Mouse (Mus musculus) spleen, embryonic (tissue): ENCODE data around the gene Hoxd8.

Source experiments
- CTCF ChIA-PET: fragments of 350-600 bp; sonication (Branson Sonifier 250); formaldehyde crosslinking; loops from one replicate; lab custom pipeline; 2022; lab: Charles Lee

Hoxd8 gene

DNA sequence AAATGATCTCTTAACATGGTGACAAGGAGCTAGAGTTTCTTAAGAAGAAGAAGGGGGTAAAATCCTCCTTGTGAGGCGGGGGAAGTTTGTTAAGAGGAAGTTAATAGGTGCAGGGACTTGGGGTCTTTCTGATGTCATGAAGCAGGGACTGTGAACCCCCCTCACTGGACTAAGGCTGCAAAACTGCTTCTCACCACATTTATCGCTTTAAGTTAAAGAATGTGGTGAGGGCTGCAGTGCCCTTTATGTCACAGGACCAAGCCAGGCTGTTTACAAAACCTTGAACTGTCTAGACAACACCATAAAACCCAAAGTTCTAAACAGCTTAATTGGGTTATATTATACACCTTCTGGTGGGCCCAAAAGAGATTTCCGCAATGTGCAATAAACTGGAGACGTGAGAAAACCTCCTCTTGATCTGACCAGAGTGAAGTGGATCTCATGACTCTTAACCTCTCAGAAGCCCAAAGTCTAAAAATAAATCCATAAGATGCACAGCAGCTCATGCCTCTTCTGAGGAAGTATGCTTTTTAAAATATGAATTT, 19.3 kb upstream of the Hoxd8 start:
- CTCF ChIA-PET: no interaction called here

DNA sequence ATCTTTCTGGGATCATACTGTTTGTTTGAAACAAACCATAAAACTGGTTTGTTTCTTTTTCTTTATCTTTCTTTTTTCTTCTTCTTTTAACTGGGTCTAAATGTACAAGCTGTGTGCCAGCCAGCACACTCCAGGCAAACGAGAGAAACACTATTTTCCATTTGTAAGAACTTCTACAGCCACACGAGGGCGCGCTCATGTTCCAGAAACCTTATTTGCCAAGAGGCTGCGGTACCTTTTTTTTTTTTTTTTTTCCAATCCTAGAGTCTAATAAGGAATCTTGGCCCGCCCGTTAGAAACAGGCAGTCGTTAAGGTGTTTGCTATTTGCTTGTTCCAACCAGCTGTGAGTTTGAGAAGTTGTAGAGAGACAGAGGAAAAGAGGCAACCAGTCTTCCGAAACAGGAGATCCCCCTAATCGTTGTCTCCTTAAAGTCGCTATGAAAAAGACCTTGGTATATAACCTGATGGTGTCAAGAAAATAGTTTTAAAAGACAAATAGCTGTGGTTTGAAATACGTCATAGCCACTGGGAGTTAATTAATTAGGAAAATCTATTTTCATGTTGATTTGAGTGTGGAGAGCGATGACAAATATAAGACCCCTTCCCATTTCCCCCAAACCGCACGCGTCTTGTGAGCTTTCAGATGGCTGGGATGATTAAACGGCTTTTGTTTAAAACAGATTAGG, 18.0 kb upstream of the Hoxd8 start:
- CTCF ChIA-PET: interaction anchor here (0.7 kb wide), 1 partner anchor 16 kb away, joined by 3 read pairs; no protein-coding TSS in a partner anchor

DNA sequence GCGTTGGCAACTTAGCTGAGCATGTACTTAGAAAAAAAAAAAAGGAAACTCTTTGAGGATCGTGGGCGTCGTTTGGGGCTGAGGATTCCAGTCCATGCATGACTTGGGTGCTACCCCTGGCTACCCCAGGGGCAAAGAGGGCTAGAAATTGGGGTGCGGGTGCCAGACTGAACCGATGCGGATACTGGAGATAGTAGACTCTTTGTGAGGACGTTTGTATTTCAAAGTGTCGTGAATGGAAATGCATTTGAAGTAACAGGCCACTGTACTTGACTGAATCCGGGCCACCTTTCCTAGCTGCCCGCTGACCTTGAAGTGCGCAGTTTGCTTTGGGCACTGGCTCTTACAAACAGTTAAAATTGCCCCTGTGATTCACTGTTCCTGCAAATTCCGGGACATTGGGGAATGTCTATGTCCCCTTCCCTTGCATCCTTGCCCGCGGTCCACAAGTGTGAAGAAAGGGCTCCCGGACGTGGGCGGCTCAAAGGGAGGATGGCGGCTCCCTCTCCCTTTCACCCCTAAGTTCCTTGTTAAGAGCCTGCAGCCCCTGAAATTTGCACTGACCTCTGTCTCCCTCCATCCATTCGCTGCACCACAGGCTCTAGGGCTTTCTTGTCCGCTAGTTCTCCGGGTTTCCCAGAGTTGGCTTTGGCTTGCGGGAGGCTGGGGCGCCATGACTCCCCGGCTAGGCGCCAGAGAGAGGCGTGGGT, 17.3 kb upstream of the Hoxd8 start:
- CTCF ChIA-PET: interaction anchor here (0.7 kb wide), 1 partner anchor 17 kb away, joined by 3 read pairs; no protein-coding TSS in a partner anchor

DNA sequence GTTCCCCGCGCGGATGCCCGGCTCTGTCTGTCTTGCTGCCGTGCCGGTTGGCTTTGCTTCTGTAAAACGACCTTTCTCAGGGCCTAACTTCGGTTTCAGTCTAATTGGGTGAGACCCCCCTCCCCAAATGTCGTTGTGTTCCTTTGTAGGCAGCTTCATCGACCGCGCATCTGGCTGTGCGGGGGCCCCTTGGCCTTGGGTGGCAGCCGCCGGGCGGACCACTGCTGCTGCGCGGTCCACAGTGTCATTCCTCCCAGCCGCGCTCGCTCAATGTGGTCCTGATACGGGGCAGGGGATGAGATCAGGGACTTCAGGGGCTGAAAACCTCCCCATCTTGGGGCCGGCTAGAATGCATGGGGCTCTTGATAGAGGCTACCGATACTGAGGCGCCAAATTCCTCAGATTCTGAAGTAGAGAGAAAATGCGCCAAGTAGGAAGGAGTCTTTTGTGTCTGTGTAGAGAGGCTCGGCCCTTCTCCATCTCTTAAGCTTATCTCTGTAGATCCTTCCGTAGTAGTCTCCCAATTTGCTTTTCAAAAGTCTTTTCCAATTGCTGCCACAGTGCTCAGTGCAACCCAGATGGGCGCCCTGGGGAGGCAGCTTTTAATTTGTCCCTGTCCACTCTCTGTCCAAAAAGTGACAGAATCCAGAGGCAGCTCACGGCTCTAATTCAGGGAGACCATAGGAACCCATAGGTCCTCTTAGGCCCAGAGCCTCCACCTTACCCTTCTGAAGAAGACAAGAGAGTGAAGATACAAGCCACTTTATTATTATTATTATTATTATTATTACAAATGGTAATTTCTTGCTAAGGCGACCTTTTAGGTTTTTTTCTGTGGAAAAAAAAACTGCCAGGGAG, 16.5 kb upstream of the Hoxd8 start:
- CTCF ChIA-PET: no interaction called here

DNA sequence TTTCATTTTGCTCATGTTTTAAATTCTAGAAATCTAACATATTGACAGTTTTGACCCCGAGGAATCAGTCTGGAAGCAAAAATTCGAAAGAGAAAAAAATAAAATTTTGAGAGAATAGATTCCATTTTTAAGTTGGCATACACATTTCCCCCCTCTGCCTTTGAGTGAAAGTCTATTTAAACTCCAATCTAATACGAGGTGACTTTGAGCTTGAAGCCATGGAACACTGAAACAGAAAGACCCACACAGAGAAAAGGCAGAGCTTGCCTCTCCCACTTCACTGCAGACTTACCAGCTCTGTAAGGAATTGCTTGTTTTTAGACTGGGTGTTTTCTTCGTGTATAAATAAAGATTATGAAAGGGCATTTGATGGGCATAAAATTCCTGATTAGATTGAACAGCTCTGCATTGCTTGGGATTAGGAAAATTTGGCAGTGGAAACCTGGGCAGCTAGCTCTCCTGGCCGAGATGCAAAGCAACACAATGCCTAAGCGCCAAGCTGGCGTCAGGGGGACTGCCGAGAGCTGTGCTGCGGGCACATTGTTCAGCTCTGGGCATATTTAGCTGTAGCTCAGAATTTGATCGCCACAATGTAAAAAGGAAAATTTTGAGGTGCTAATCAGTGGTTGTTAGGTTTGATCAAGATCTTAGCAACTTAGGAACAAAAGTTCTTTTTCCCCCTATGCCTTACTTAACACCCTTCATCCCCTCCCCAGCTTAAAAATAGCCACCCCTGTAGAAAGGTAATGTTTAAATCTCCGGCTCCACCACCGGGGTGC, 15.4 kb upstream of the Hoxd8 start:
- CTCF ChIA-PET: no interaction called here

DNA sequence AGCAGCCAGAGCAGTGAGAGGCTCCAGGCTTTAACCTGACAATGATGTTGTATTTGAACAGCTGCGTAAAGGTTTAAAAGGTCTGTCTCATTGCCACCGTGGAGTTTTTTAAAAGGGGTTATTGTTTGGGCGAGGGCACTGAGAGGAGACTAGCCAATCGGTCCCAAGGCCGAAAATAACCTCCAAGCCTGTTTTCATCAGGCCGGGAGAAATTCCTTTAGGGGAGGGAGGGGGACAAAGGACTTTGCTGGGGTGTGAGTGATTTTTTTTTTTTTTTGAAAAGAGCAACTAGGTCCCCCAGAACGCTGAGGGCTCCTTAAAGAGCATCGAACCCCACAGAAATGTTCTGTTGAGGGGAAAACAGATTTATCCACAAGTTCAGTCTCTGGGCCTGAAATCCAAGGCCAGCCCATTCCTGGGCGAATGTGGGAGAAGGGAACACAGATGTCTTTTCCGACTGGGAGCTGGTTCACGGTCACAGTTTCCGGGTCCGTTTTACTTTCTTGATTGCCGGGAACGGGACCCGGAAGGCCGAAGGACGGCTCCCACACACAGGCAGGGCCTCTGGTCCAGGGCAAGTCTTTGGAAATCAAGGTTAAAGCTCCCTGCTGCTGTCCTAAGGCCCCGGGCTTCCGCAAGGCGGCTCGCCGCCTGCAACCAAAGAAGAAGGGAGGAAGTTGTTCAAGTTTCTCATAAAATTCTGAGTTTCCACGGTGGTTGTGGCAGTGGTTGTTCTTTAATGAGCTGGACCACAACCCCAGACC, 14.7 kb upstream of the Hoxd8 start:
- CTCF ChIA-PET: interaction anchor here (0.7 kb wide), 1 partner anchor 56 kb away, joined by 3 read pairs; no protein-coding TSS in a partner anchor

DNA sequence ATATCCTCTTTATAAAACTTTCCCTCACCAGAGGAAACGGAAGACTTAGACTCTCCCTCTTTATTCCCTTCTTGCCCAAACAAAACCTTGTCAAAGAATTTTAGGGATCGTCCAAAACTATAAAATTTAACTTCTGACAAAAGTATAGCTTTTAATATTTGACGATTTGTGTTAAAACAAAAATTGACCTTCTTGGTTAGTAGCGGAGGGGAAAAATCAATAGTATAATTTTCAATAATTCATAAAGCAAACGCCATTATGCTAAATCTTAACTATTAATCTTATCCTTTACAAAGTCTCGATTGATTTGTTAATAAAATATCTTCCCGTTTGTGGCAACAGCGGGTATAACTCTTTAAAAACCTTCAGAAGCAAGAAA, 14.1 kb upstream of the Hoxd8 start:
- CTCF ChIA-PET: interaction anchor here (0.7 kb wide), 1 partner anchor 55 kb away, joined by 3 read pairs; no protein-coding TSS in a partner anchor

DNA sequence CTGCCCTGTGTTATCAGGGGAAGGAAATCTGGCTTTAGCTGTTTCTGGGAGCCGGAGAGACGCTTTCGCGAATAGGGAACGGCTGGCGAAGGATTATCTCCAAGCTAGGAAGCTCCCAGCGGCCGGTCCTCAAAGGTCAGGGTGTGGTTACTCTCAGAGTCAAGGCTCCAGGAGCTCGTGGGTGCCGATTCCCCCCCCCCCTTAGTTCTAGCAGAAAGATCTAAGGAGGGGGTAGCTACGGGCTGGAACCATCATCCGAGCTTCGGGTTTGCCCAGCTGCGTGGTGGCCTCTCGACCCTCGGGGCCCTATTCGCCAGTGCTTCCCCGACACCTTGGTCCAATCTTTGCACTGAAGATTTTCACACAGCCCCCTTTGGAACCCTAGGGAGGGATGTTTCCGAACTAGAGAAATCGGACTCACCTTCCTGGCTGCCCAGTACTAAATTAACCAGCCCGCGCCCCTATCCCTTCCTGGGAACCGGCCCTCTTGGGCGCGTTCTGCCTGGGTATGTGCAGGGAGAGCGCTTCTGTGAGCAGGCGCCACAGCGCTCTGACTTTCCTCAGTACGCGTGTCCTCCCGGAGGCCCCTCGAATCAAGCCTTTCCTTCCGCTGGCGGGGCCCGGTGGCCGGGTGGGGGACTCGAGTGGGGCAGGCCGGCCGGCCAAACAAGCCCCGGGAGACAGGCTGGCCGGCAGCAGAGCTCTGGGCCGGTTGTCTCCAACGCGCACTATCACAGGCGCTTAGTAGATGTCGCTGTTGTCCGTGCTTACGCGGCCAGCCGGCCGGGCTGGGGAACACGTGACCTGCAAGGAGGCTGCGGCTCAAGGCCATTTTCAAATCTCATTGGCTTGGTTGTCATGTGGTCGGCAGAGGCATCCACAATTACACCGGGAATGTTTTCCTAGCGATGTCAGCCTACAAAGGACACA, 13.1 kb upstream of the Hoxd8 start, which contains the start of gene Hoxd10:
Gene Hoxd10, plus strand, starts transcription at position 903 of the 930 bp plus-strand sequence.
- CTCF ChIA-PET: no interaction called here

DNA sequence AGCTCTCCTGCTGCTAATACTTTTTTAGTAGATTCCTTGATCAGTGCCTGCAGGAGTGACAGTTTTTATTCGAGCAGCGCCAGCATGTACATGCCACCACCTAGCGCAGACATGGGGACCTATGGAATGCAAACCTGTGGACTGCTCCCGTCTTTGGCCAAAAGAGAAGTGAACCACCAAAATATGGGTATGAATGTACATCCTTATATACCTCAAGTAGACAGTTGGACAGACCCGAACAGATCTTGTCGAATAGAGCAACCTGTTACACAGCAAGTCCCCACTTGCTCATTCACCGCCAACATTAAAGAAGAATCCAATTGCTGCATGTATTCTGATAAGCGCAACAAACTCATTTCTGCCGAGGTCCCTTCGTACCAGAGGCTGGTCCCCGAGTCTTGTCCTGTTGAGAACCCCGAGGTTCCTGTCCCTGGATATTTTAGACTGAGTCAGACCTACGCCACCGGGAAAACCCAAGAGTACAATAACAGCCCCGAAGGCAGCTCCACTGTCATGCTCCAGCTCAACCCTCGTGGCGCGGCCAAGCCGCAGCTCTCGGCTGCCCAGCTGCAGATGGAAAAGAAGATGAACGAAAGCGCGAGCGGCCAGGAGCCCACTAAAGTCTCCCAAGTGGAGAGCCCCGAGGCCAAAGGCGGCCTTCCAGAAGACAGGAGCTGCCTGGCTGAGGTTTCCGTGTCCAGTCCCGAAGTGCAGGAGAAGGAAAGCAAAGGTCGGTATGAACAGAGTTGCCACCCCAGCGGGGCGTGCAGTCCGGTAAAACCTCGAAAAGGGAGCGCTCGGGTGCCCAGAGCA, 12.2 kb upstream of the Hoxd8 start:
- CTCF ChIA-PET: no interaction called here

DNA sequence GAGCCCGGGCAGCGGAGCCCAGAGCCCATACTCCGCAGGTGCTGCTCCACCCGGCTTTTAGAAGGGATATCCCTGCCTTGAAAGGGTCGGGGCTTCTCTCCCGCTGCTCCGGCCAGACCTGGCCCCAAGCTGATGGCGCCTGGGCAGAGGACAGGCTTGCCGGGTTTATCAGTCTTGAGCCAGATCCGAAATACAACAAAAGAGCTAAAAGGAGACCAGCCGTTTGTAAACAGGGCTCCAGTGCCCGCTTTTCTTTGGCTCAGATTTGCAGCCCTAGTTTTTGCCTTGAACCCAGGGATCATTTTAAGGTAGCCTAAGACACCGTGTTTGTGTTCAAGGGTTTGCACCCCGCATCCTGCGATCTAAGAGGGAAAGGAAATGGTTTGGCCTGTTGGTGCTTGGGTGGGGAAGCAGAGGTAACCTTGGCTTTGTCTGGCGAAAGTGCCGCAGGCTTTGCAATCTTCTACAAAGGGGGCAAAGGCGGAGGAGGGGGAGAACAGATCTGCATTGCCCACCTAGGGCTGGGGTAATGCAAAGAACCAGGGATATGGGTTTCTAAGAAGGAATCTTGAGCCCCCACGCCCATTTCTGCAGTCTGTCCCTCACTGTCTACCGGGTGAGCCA, 11.5 kb upstream of the Hoxd8 start:
- CTCF ChIA-PET: no interaction called here

DNA sequence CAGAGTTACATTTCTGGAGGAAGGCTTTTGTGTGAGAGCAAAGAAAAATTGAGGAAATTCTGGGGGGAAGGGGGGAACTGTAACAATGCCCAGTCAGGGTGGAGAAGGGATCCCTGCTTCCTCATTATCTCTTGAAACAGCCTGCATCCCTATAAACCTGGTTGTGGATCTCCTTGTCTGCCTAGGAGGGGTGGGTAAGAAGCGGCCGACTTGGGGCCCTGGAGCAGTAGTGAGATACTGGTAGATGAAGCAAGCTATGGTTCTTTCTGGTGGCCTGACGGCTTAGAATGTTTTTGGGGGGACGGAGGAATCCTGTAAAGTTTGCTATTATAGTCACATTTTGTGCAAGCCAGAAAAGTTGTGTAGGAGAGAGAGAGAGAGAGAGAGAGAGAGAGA, 11.0 kb upstream of the Hoxd8 start:
- CTCF ChIA-PET: no interaction called here

DNA sequence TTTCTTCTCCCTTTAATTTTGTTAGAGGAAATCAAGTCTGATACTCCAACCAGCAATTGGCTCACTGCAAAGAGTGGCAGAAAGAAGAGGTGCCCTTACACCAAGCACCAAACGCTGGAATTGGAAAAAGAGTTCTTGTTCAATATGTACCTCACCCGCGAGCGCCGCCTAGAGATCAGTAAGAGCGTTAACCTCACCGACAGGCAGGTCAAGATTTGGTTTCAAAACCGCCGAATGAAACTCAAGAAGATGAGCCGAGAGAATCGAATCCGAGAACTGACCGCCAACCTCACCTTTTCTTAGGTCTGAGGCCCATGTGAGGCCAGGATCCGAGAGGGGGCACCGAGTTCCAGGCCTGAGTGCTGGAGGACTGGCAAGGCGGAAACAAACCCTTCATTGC, 10.3 kb upstream of the Hoxd8 start:
- CTCF ChIA-PET: no interaction called here

DNA sequence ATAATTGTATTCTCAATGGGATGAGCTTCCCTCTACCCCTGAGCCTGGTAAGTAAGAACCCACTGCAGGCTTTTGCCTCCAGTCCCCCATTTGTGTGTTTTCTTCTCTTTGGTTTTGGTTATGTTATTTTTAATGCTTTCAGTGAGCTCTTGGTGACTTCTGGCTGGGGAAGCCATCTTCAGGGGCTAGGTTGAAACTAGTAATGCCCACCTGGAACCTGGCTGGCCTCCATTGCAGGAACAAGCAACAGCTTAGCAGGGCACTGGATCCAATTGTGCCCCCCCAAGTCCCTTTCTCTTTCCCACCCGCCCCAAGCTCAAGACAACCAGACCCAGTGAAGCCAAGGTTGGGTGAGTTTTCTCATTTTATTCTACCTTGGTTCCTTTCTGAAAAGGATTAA, 9.0 kb upstream of the Hoxd8 start:
- CTCF ChIA-PET: no interaction called here

DNA sequence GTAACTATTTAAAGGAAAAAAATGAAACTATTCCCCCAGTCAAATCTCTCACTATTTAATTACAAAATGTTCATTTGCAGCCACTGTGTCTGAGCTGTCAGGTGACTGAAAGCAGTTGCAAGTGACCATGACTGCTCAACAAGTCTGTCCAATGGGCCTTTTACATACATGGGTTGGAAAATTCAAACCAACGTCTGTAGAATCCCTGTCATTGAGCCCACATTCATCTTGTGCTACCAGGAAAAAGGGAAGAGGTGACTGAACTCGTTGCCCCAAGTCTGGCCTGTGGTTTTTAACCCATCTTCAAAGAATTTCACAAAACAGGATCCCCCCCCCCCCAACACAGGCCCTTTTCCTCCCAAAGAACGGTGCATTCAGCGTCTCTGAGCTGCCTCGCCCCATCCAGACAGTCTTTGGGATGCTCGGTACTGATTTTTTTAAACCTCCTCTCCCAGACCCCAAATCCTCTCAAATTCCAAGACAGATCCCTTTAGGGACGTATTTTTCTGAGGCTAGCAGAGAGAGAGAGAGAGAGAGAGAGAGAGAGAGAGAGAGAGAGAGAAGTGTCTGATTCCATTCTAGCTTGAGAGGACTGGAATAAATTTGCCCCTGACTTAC, 8.5 kb upstream of the Hoxd8 start:
- CTCF ChIA-PET: no interaction called here

DNA sequence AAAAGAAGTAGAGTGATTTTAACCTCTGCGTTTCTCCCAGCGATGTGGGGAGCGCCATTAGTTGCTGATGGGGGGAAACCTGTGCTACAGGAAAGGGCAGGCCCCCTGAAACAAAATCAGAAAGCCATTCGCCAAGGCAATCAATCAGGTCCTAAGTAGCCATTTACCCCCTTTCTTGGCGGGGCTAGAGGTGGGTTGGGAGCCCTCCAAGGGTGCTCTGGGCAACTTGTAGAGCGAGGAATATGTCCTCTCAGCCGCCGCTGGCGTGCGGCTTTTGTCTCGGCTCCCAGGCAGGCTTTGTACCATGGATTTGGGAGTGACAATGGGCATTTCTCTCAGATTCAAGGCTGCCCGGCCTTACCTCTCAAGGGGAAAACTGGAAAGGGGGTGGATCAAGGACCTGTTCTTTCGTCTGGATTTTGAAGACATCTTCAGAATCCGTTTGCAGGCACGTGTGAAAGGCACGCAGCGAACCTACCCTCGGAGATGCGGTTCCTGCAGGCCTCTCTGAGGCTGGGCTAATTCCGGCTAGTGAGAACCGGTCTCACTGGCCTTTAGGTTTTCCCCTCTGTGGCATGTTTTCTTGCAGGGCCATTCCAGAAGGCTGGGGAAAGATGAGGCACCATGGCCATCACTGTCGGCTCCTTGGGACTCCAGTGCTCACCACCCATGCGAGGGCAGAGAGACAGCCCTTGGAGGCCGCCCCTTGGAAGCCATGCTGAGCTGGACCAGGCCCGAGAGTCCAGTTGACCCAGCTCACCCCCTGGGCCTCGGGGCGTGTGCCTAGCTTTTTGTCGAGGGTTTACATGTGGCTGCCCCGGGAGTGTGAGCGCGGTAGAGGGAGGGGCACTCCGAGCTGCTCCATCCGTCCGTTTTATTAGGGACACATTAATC, 7.7 kb upstream of the Hoxd8 start:
- CTCF ChIA-PET: no interaction called here

DNA sequence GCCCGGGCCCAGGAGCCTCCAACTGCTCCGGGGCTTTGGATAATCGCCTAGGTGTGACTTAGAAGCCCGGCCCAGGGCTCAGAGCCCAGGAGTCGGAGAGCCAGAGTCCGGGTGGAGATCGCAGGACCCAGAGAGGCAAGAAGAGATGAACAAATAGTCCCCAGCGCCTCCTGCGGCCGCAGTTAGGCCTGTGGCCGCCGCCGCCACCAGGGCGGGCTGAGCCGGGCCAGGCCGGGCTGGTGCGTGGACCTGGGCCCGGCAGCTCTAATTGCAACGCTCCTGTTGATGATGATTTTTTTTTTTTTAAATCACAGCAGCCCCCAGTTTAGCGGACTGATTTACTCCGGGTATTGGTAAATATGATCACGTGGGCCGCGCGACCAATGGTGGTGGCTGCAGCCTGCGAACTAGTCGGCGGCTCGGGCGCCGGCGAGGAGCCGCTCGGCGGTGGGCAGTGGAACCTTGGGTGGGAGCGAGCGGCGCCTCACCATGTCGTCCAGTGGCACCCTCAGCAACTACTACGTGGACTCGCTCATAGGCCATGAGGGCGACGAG, 6.8 kb upstream of the Hoxd8 start, which contains the start of gene Hoxd9:
Gene Hoxd9, plus strand, starts transcription at position 161 of the 555 bp plus-strand sequence.
- CTCF ChIA-PET: no interaction called here
